Mouse (Mus musculus): Measurements from ENCODE around the gene Apeh.

DNA sequence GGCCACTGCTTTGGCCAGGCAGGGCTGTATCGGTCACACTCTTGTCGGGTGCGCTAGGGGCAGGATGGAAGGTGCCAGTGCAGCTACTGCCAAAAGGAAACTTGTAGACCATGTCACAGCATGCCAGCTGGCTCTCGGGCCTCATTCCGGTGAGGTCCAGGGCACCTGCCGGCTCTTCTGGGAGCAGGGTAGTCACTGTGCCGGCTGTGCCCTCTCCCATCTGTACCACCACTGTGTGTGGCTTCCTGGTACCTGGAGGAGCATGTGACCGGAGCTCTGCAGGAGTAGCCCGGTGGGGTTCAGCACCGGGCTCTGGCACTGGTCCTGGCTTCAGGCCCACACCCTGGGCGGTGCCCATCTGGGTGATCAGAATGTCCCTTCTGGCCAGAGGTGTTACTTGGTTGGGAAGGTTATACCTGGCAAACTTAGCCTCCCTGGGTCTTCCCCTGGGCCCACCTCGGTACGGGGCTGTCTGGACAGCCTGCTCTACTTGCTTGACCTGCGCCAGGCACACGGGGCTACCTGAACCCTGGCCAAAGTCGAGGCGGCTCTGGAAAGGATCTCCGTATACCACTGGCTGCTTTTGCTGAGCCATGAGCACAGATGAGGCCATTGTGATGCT, 18.4 kb upstream of the Apeh start:
- TF ChIP-seq CTCF (IDR thresholded peaks at IDR 0.05 in 2 of 3, conservative IDR thresholded peaks at IDR 0.05 in 1 of 3; ENCODE audit: control insufficient read depth in 1 of 3, insufficient read depth in 1 of 3, low read depth in 2 of 3, low read length in 3 of 3, poor library complexity in 1 of 3, severe bottlenecking in 1 of 3) (no peak), POLR2A (IDR thresholded peaks at IDR 0.05; ENCODE audit: control insufficient read depth in 1 of 2, insufficient read depth in 1 of 2, low read depth in 1 of 2, low read length in 2 of 2, poor library complexity in 1 of 2) (no peak), TAL1 (IDR thresholded peaks at IDR 0.05; ENCODE audit: low read length) (no peak), MAFK (IDR thresholded peaks at IDR 0.05; ENCODE audit: borderline replicate concordance, low read depth, low read length) (no peak), BHLHE40 (IDR thresholded peaks at IDR 0.05; ENCODE audit: borderline replicate concordance, low read depth, low read length) (no peak), ZNF384 (IDR thresholded peaks at IDR 0.05; ENCODE audit: low read depth, low read length) (no peak), POLR2AphosphoS2 (IDR thresholded peaks at IDR 0.05; ENCODE audit: low read length) (no peak)
